Mouse (Mus musculus) ES-E14 (cell line): ENCODE measurements at regions not wholly inside any gene's neighbourhood (a gene's known extent, or its start where the extent isn't known, plus 50 kb on each side); places are given as distances from the start of the nearest gene placed in this dataset.

Source experiments
- CHD2 ChIP-seq: IDR thresholded peaks from 2 replicates; pipeline ENCODE4 v1.6.1; 2014; ENCODE audit warnings: mild to moderate bottlenecking, low read depth, low read length, inconsistent platforms
- HCFC1 ChIP-seq: IDR thresholded peaks from 2 replicates; pipeline ENCODE4 v1.6.1; 2012; ENCODE audit warnings: low read length, inconsistent platforms, borderline replicate concordance; ENCODE audit not compliant: insufficient read depth
- MAFK ChIP-seq: IDR thresholded peaks from 2 replicates; pipeline ENCODE4 v1.6.1; 2014; ENCODE audit warnings: mild to moderate bottlenecking, low read depth, low read length, inconsistent platforms; ENCODE audit not compliant: insufficient read depth
- ZC3H11A ChIP-seq: IDR thresholded peaks from 2 replicates; pipeline ENCODE4 v1.6.1; 2012; ENCODE audit warnings: low read depth, mild to moderate bottlenecking, inconsistent platforms, low read length, borderline replicate concordance
- ZNF384 ChIP-seq: IDR thresholded peaks from 2 replicates; pipeline ENCODE4 v1.6.1; 2012; ENCODE audit warnings: low read depth, low read length, inconsistent platforms

DNA sequence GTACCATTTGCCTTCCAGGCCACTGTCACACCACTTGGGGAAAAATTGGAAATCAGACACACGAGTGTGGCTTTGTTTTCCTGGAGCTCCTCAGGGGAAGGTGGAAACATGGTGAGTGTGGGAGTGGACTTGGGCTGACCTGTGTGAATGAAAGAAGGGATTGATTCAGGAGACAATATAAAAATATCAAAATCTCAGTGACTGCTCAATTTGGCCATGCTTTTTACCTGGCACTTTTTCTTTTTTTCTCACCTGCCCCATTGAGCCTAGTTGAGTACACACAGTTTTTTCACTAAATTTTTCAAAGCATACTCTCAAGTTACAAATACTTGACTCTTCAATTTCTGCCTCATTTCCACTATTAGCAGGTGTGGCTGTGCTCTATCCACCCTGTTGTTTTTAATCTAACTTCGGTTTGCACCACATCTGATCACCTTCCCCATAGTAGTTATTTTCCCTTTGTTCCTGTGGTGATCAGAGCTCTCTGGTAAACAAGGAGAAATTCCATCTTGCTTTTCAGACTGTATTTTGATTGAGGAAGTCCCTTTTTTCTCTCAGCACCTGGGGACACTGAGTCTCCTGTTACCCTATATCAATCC lies 188.8 kb downstream of the Hira start:
- TF ChIP-seq ZC3H11A (no peak), MAFK (no peak), HCFC1 (no peak), ZNF384 (no peak), CHD2 (no peak)
